Mouse (Mus musculus) neural tube, embryonic 15.5 days (tissue): ENCODE data around the gene Nectin3. TPM values are rescaled to one million over a fixed set of nuclear protein-coding genes. Genes with fewer than 3 reads are reported as not detected.

Experiments used
- ATAC-seq: fragments of 200-750 bp; cut with Nextera tagmentation; 2 replicates; pipeline ENCODE4 v1.8.0; 2017; ENCODE audit warnings: mild to moderate bottlenecking, moderate TSS enrichment, moderate library complexity; ENCODE audit not compliant: low FRiP score
- H3K27ac ChIP-seq: fragments of 300-500 bp; sonication (generic); replicated peaks from 2 replicates; pipeline ENCODE4 v1.5.1; 2015; ENCODE audit warnings: mild to moderate bottlenecking, inconsistent platforms
- H3K27me3 ChIP-seq: fragments of 300-500 bp; sonication (generic); replicated peaks from 2 replicates; pipeline ENCODE4 v1.6.1; 2015; ENCODE audit warnings: inconsistent platforms
- H3K36me3 ChIP-seq: fragments of 300-500 bp; sonication (generic); 2 replicates; pipeline ENCODE4 v1.6.1; 2015; ENCODE audit warnings: inconsistent platforms
- H3K4me1 ChIP-seq: fragments of 300-500 bp; sonication (generic); 2 replicates; pipeline ENCODE4 v1.6.1; 2015; ENCODE audit warnings: inconsistent platforms
- H3K4me2 ChIP-seq: fragments of 300-500 bp; sonication (generic); 2 replicates; pipeline ENCODE4 v1.6.1; 2015; ENCODE audit warnings: inconsistent platforms, mild to moderate bottlenecking, moderate library complexity
- H3K4me3 ChIP-seq: fragments of 300-500 bp; sonication (generic); replicated peaks from 2 replicates; pipeline ENCODE4 v1.5.1; 2015; ENCODE audit warnings: mild to moderate bottlenecking, inconsistent platforms
- H3K9ac ChIP-seq: fragments of 300-500 bp; sonication (generic); replicated peaks from 2 replicates; pipeline ENCODE4 v1.6.1; 2015; ENCODE audit warnings: mild to moderate bottlenecking, inconsistent platforms
- H3K9me3 ChIP-seq: fragments of 300-500 bp; sonication (generic); replicated peaks from 2 replicates; pipeline ENCODE4 v1.6.1; 2016; ENCODE audit warnings: inconsistent platforms
- WGBS: fragments of 180-500 bp; shearing (Covaris S2); methylation state at CpG from one replicate; pipeline ENCODE4 v1.1.7; 2015; ENCODE audit warnings: mixed read lengths; 5-methylcytosine and 5-hydroxymethylcytosine counted together
- polyA plus RNA-seq: library from polyadenylated mRNA; unstranded; fragments of >200 nt; fragmentation: Nextera tagmentation; extraction: Ambion mirVana; gene quantifications from 2 replicates; pipeline ENCODE4 v1.2.1, GENCODE M21; 2015

Gene Nectin3
- polyA plus RNA-seq = 24.7 and 28.9 TPM in 2 replicates

- H3K27me3 ChIP-seq = no peaks in the 10 kb centered on the region
- H3K36me3 ChIP-seq = no peaks in the 10 kb centered on the region
- H3K9me3 ChIP-seq = no peaks in the 10 kb centered on the region
- peak within 1 kb of the TSS; percentile 66 for H3K4me2 ChIP-seq
- peak within 1 kb of the TSS; percentile 91 for H3K9ac ChIP-seq
- ATAC-seq = no peak
- peak within 1 kb of the TSS; percentile 94 for H3K27ac ChIP-seq
- peak within 1 kb of the TSS; percentile 97 for H3K4me3 ChIP-seq
- 0% methylated on average over 4 of the region's 4 CpGs for WGBS
- H3K4me1 ChIP-seq = peaks cover 18% of the 10 kb centered on the region
Measured at GRCm38 (mm10) chr16:46498421-46498789, at the start of gene Nectin3. Nectin3 (minus strand) TSS chr16:46498525.

DNA sequence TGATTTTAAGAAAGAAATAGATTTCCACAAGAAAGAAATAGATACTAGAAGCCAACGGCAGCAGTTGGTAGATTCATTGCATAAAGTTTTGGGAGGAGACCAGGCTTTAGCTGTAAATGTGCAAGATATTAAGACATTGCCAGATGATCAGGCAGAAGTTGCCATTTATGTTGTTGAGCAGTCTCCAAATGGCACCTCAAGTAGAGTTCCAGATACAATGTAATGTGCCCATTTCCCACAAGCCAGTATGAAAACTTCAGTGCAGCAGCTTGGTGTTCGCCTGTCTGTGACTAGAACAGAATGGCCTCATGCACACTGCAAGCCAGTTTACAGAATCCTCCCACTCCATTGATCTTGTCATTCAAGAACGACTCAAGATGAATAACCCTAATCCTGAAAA, 39.8 kb upstream of the Nectin3 start:
- no peak overlapping the region for H3K27ac ChIP-seq
- H3K4me1 ChIP-seq = no peaks in the 10 kb centered on the region
- H3K9me3 ChIP-seq = no peaks in the 10 kb centered on the region
- H3K27me3 ChIP-seq = no peaks in the 10 kb centered on the region
- ATAC-seq = no peak
- no peaks in the 10 kb centered on the region for H3K36me3 ChIP-seq
- no peak overlapping the region for H3K4me2 ChIP-seq
- H3K4me3 ChIP-seq = no peak overlapping the region
- WGBS = 87% methylated on average over 3 of the region's 3 CpGs
- no peak overlapping the region for H3K9ac ChIP-seq

DNA sequence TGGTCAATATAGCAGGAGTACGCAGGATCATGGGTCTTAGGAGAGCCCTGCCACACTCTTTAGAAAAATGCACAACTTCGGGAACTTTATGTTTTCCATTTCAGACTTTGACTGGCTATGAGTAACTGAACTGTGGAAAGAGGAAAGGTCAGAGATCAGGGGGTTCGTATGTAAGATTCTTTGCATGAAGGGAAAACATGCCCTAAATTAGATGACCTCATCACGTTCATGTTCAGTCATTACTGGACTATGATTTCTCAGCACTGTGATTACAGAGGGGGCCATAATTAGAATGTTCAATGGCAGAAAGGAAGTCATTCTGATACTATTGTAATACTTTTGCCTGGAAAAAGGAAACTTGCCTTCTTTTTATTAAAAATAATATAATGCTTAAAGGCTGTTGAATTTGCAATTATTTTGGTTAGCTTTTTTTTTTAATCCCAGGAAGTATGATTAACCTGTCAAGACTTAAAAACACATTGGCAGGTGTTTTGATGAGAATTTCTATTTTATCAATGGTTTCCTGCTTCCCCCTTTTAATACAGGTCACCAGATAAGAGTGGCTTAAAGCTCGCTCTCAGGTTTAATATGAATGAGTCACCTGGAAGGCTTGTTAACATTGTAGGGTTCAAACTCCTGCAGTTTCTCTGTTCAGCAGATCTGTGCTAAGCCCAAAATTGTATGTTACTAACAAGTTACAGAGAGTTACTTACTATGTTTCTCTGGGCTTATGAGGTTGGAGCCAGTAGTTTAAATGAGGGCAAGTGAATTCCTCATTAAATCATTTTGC, 34.3 kb upstream of the Nectin3 start:
- H3K9ac ChIP-seq = no peak overlapping the region

DNA sequence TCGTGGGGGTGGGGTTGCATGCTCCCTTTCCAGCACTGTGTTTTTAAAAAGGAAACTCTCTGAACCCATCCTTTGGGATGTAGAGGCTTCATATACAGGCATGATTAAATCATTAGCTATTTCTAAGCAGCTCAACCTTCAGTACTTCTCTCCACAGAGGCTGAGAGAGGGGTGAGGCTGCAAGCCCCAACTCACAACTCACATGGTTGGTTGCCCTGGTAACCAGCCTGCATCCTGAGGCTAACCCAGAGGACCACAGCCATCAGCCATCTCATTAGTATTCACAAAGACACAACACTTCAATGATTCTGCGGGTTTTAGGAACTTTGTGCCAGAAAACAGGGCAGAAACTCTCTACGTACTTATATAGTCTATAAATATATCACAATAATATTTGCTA, 32.7 kb upstream of the Nectin3 start:
- Histone ChIP-seq H3K27me3 (no peaks in the 10 kb centered on the region), H3K4me3 (no peak overlapping the region), H3K9me3 (no peaks in the 10 kb centered on the region), H3K27ac (no peak overlapping the region), H3K4me1 (no peaks in the 10 kb centered on the region), H3K9ac (no peak overlapping the region), H3K4me2 (no peak overlapping the region), H3K36me3 (no peaks in the 10 kb centered on the region)
- WGBS = 57% methylated on average over 3 of the region's 3 CpGs
- 0 out of 2 replicates have a peak, but pooled peaks have one; percentile 55 for ATAC-seq

More for the DNA sequence above, 34.3 kb upstream of the Nectin3 start:
- WGBS = 89% methylated on average over 5 of the region's 5 CpGs
- Histone ChIP-seq H3K27me3 (no peaks in the 10 kb centered on the region), H3K4me1 (no peaks in the 10 kb centered on the region), H3K27ac (no peak overlapping the region), H3K4me3 (no peak overlapping the region), H3K9me3 (no peaks in the 10 kb centered on the region), H3K4me2 (no peak overlapping the region), H3K36me3 (no peaks in the 10 kb centered on the region)
- ATAC-seq = no peak

DNA sequence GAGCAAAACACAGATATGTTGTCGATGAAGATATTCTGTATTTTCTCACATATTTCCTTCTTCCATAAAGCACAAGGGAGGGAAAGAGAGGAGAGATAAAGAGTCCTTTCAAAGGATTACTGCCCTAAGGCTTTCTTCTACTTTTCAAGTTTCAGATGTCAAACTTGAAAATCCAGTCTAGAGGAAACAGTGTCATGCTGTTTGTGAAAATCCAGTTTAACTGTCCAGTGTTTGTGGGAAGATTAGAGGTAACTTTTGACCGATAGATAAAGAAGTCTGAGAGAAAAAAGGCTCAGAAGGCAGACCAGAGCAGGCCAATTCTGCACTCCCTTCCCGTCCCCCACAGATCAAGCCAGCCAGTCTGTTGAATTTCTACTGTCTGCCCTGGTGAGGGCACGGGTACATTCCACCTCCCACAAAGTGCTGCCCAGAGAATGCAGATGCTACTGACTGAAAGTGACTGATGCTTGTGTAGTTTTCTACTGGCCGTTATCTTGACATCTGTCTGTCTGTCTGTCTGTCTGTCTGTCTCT, 22.6 kb upstream of the Nectin3 start:
- Histone ChIP-seq H3K27me3 (no peaks in the 10 kb centered on the region), H3K4me3 (no peak overlapping the region), H3K4me1 (no peaks in the 10 kb centered on the region), H3K9me3 (no peaks in the 10 kb centered on the region), H3K27ac (no peak overlapping the region), H3K9ac (no peak overlapping the region), H3K4me2 (no peak overlapping the region), H3K36me3 (no peaks in the 10 kb centered on the region)
- 83% methylated on average over 5 of the region's 5 CpGs for WGBS
- ATAC-seq = no peak

GRCm38 (mm10) chr16:46519606-46520005, 21.3 kb upstream of the Nectin3 start:
- Histone ChIP-seq H3K4me1 (no peaks in the 10 kb centered on the region), H3K4me2 (no peak overlapping the region), H3K36me3 (no peaks in the 10 kb centered on the region), H3K4me3 (no peak overlapping the region), H3K27me3 (no peaks in the 10 kb centered on the region), H3K9ac (no peak overlapping the region), H3K9me3 (no peaks in the 10 kb centered on the region), H3K27ac (no peak overlapping the region)
- 83% methylated on average over 2 of the region's 2 CpGs for WGBS
- no peak for ATAC-seq

DNA sequence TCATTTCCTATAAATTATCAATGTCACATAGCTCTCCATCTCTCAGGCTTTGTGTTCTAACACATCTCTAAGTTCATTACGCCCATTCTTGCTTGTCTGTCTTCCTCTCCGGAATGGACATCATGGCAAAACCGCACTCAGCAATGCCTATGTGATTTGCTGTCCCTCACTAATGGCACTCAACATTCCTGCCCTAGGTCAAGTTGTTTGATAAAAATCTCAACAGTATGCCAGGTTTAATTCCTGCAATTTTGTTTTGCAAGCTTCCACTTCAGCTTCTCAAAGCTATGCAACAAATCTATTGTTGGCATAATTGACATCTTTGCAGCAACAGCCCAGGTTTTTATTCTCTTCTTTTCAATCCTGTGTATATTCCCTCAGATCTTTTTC, 9.6 kb upstream of the Nectin3 start:
- 98% methylated on average over 3 of the region's 3 CpGs for WGBS
- H3K27me3 ChIP-seq = no peaks in the 10 kb centered on the region
- no peak overlapping the region for H3K4me3 ChIP-seq
- no peaks in the 10 kb centered on the region for H3K4me1 ChIP-seq
- no peak for ATAC-seq
- H3K9ac ChIP-seq = no peak overlapping the region
- no peaks in the 10 kb centered on the region for H3K36me3 ChIP-seq
- H3K9me3 ChIP-seq = no peaks in the 10 kb centered on the region
- H3K27ac ChIP-seq = no peak overlapping the region
- no peak overlapping the region for H3K4me2 ChIP-seq

- no peak overlapping the region for H3K9ac ChIP-seq
- no peak for ATAC-seq
- no peaks in the 10 kb centered on the region for H3K4me1 ChIP-seq
- H3K4me3 ChIP-seq = no peak overlapping the region
- no peak overlapping the region for H3K4me2 ChIP-seq
- no peak overlapping the region for H3K27ac ChIP-seq
- H3K36me3 ChIP-seq = no peaks in the 10 kb centered on the region
- H3K27me3 ChIP-seq = no peaks in the 10 kb centered on the region
- WGBS = 39% methylated on average over 3 of the region's 3 CpGs
- no peaks in the 10 kb centered on the region for H3K9me3 ChIP-seq
Measured at GRCm38 (mm10) chr16:46507260-46507943, 9.1 kb upstream of the Nectin3 start.

DNA sequence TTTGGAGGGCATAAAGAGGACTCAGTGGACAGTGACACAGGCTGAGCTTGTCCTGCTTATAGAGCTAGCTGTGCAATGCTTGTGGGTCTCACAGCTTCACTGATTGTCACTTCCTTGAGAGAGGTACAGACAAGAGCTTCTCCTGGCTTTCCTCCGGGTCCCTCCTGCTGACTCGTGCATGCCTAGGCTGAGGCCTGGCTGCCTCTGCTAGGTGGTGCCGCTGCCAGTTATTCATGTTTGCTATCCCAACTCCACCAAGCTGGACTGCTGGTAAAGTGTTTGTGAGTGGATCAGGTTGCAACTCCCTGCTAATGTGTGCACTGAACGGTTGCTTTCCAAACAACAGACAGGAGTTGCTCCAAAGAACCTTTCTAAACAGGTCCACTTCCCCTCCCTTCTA, 5.7 kb upstream of the Nectin3 start:
- Histone ChIP-seq H3K4me1 (no peaks in the 10 kb centered on the region), H3K4me2 (no peak overlapping the region), H3K9ac (no peak overlapping the region), H3K27ac (no peak overlapping the region), H3K27me3 (no peaks in the 10 kb centered on the region), H3K36me3 (no peaks in the 10 kb centered on the region), H3K9me3 (no peaks in the 10 kb centered on the region), H3K4me3 (no peak overlapping the region)
- no peak for ATAC-seq
- WGBS = 92% methylated on average over 4 of the region's 4 CpGs

DNA sequence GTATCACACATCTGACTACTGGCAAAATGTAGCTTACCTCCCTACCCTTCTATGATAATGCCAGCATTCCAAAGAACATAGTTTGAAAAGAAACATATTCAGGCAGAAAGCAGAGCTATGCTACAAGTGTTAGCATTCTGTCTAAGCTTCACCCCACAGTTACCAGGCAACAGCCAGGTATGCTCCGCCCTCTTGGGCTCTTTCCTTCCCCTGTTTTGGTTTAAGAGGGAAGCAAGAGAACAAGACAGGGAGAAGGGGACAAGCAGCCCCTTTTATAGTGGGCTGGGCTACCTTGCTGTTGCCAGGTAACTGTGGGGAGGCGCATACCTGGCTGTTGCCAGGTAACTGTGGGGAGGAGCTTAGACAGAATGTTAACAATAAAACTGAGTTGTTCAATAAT, 4.0 kb upstream of the Nectin3 start:
- H3K4me2 ChIP-seq = no peak overlapping the region
- H3K9ac ChIP-seq = no peak overlapping the region
- H3K4me3 ChIP-seq = no peak overlapping the region
- H3K4me1 ChIP-seq = peaks cover 7% of the 10 kb centered on the region; the same call in 1 of the 2 replicates
- no peak overlapping the region for H3K27ac ChIP-seq
- ATAC-seq = no peak
- 86% methylated on average over 2 of the region's 2 CpGs for WGBS
- no peaks in the 10 kb centered on the region for H3K27me3 ChIP-seq
- H3K9me3 ChIP-seq = no peaks in the 10 kb centered on the region
- H3K36me3 ChIP-seq = no peaks in the 10 kb centered on the region

DNA sequence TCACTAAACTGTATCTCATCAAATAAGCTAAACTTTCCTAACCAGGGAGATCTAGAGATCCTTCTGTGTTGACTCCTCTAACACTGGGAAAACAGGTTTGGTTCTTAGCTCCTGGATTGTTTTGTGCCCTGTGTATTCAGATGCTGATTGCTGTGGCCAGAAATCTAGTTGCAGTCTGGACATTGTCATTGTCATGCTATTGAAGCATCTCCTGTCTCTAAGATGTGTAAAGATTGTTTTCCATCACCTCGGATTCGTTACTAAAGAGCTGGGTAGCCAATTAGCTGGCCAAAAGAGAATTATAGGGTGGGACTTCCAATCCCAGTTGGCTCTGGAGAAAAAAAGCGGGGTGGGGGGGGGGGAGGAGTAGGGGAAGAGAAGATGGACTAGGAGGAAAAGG, 2.4 kb upstream of the Nectin3 start:
- whole genome bisulfite sequencing = 53% methylated on average over 3 of the region's 3 CpGs
- H3K4me1 ChIP-seq = peaks cover 7% of the 10 kb centered on the region; the same call in 1 of the 2 replicates
- no peak for ATAC-seq
- H3K9me3 ChIP-seq = no peaks in the 10 kb centered on the region
- no peak overlapping the region for H3K27ac ChIP-seq
- H3K4me2 ChIP-seq = no peak overlapping the region
- no peaks in the 10 kb centered on the region for H3K27me3 ChIP-seq
- H3K36me3 ChIP-seq = no peaks in the 10 kb centered on the region
- H3K9ac ChIP-seq = no peak overlapping the region
- no peak overlapping the region for H3K4me3 ChIP-seq
